Mouse (Mus musculus) ES-Bruce4 (cell line): ENCODE measurements around the gene Lrrn2.

Experiments
- CTCF ChIP-seq: IDR thresholded peaks from one replicate; pipeline ENCODE4 v1.8.1; 2011; ENCODE audit warnings: low read depth, low read length
- EP300 ChIP-seq: IDR thresholded peaks from 2 replicates; pipeline ENCODE4 v1.6.1; 2011; ENCODE audit warnings: low read depth, low read length; ENCODE audit not compliant: insufficient read depth
- POLR2A ChIP-seq: IDR thresholded peaks from one replicate; pipeline ENCODE4 v1.8.1; 2011; ENCODE audit warnings: low read length; ENCODE audit not compliant: insufficient read depth

- TF ChIP-seq POLR2A = no peak
- TF ChIP-seq CTCF = no peak
- no peak for TF ChIP-seq EP300
These were observed 21.3 kb upstream of the Lrrn2 start for GRCm38 (mm10) chr1:132858516-132859383.
